Mouse (Mus musculus): ENCODE results near the gene Snx29.

Gene Snx29

GRCm38 (mm10) chr16:11685735-11686340 is 363.1 kb downstream of the Snx29 start:
- DNase-seq (ENCODE audit: low read depth, low spot score) = no peak

GRCm38 (mm10) chr16:11687836-11688235 is 365.1 kb downstream of the Snx29 start:
- DNase-seq (ENCODE audit: low read depth, low spot score) = no peak

DNA sequence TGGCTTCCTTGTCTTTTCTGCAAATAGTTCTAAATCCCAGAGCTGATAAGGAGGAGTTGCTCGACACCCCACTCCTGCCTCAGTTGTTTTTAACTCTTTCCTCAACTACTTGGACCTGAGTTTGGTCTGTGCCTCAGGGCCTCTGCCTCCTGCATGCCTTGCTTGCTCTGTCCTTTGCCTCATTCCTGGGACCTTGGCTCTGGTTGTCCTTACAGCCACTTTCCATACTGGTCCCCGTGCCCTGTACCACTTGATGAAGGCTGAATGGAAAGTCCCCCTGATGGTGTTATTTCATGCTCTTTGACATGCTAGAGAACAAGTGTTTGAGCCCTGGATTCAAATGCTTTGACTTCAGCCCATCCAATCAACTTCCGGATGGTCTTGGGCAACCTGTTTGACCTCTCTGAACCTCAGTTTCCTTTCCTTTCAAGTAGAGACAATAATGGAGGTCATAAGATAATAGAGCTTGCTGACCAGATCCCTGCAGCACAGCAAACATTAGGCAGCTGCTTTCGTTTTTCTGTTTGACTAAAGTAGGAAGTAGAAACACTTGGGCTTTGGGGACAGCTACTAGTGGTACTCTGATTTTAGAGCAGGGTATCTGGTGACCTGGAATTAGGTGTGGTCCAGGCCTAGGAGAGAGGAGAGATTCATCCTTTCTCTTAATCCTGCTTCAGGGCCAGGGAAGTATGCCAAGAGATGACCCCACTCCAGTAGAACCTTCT is 365.7 kb downstream of the Snx29 start:
- no peak for DNase-seq (ENCODE audit: low read depth, low spot score)

DNA sequence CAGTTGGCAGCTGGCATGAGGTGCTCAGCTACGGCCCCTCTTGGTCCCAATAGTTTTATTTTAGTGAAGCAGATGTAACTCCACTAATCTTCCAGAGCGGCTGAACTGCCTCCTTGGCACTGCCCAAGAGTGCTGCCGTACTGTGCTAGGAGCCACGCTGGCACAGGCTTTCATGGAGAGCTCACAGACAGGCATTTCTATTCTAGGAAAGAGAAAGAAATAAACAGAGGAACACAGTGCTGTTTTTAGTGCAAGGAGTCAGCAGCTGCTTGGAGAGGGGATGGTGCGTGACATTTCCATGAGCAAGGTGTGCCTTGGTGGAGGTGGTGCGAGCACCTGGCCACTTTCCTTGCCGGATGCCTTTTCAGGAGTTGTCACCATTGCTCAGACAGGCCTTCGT is 367.4 kb downstream of the Snx29 start:
- no peak for DNase-seq (ENCODE audit: low read depth, low spot score)

DNA sequence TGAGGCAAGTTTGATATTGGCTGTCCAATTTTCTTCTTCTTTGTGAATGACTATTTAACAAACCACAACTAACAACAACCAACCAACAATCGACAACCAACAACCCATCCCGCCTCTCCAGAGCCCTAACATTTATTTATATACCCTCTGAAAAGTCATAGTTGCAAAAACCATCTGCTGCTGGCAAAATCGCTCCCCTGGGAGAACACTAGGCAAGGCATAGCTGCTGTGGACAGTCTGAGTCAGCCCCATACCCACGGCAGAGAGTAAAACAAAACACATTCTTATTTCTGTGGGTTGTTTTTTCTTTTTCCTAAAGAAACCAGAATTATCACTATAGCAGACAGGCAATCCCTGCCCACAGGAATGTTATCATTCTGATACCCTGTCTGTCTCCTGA is 368.0 kb downstream of the Snx29 start:
- DNase-seq (ENCODE audit: low read depth, low spot score) = peak; percentile 82

GRCm38 (mm10) chr16:11691487-11692200 is 368.9 kb downstream of the Snx29 start:
- DNase-seq (ENCODE audit: low read depth, low spot score) = no peak

DNA sequence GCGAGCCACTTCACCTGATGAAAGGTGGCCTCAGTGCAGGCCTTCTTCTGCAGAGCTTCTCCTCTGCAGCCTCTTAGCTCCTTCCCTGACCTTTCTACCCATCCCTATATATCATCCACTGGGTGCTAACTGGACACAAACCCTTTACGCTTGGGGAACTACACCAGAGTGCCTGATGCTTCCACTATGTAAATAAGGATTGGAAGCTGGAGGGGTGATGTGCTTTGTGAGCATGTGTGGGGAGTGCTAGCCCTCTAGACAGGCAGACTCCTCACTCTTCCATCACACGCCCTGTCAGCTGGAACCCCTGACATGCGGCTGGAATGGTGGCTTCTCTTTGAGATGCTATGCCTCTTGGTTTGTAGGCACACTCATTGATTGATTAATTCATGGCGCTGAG is 370.0 kb downstream of the Snx29 start:
- no peak for DNase-seq (ENCODE audit: low read depth, low spot score)

GRCm38 (mm10) chr16:11694386-11694785 is 371.7 kb downstream of the Snx29 start:
- no peak for DNase-seq (ENCODE audit: low read depth, low spot score)

DNA sequence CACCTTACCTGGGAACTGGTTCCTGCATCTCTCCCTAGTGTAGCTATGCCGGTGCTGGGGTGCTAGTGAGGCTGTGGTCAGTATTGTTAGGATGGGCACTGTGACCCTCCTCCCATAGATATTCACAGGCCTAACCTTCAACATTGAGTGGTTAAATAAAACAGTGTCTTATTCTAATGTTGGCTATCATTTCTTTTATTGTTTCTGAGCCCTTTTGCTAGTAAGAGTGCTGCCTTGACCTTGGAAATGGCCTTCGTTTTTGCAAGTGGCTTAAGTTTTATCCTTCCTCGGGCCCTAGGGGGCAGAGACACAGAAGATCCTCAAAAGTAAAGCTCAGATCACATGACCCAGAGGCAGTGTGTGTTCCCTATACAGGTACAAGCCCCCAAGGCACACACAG is 374.1 kb downstream of the Snx29 start:
- no peak for DNase-seq (ENCODE audit: low read depth, low spot score)

GRCm38 (mm10) chr16:11697710-11698357 is 375.1 kb downstream of the Snx29 start:
- peak; percentile 72 for DNase-seq (ENCODE audit: low read depth, low spot score)

- DNase-seq (ENCODE audit: low read depth, low spot score) = no peak
These were observed 378.9 kb downstream of the Snx29 start for GRCm38 (mm10) chr16:11701579-11701978.

GRCm38 (mm10) chr16:11704096-11704495 is 381.4 kb downstream of the Snx29 start:
- no peak for DNase-seq (ENCODE audit: low read depth, low spot score)

GRCm38 (mm10) chr16:11705456-11705855 is 382.7 kb downstream of the Snx29 start:
- no peak for DNase-seq (ENCODE audit: low read depth, low spot score)

GRCm38 (mm10) chr16:11708097-11708496 is 385.4 kb downstream of the Snx29 start:
- DNase-seq (ENCODE audit: low read depth, low spot score) = no peak

- DNase-seq (ENCODE audit: low read depth, low spot score) = no peak
These were observed 386.7 kb downstream of the Snx29 start for GRCm38 (mm10) chr16:11709382-11709781.

DNA sequence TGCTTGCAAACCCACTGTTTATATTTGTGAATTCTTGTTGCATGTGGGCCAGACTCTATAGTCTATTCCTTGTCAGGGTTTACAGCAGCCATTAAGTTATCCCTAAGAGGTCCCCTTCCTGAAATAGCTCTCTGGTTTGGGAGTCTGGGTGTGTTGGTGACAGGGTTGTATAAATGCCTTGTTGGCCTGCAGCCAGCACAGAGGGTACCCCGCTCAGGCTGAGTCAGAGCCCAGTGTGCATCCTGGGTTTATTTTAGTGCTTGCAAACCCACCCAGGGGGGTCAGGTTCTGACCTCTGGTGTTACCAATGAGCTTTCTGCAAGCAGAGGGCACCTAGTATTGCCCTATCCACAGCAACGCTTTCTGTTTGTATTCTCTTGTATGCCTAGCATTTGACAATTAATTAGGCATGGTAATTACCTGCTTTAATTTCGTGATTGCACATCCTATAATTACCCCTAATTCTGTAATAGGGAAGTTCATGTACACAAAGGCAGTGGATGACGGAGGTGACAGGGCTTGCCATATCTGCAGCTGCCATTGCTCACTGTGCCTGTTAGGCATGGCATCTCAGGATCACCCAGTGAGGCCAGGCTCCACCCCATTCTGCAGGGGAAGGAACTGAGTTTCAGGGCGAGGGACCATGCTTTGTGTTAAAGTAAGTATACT is 387.4 kb downstream of the Snx29 start:
- DNase-seq (ENCODE audit: low read depth, low spot score) = no peak

- peak; percentile 96 for DNase-seq (ENCODE audit: low read depth, low spot score)
These were observed 390.7 kb downstream of the Snx29 start for GRCm38 (mm10) chr16:11713265-11713865.

- DNase-seq (ENCODE audit: low read depth, low spot score) = no peak
These were observed 394.2 kb downstream of the Snx29 start for GRCm38 (mm10) chr16:11716932-11717331.

DNA sequence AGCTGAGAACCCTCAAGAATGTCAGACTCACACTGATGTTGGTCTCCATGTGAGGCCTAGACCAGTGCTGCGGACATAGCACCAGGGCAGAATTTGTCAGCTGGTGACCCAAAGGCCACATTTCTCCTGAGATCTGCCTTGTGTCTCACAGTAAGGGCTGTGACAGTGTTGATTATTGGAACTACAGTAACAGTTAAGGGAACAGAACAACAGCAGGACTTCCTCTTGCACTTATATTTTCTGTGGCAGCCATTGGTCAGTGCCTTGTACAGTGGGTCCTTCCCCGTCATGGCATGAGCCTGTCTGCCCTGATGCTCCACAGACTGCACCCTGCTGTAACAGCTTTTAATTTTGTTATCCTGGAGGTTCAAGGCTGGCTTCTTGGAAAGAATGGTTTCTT is 403.2 kb downstream of the Snx29 start:
- no peak for DNase-seq (ENCODE audit: low read depth, low spot score)

GRCm38 (mm10) chr16:11727331-11727730 is 404.6 kb downstream of the Snx29 start:
- DNase-seq (ENCODE audit: low read depth, low spot score) = no peak

GRCm38 (mm10) chr16:11728131-11728530 is 405.4 kb downstream of the Snx29 start:
- no peak for DNase-seq (ENCODE audit: low read depth, low spot score)
